Mouse (Mus musculus): ENCODE measurements around the gene Map3k20.

Map3k20 gene

GRCm38 (mm10) chr2:72320661-72321060 is 35.2 kb downstream of the Map3k20 start:
- no peak overlapping the region for H3K4me3 ChIP-seq (replicated peaks; ENCODE audit: low read length)
- H3K36me3 ChIP-seq (ENCODE audit: insufficient read depth, low read length): no peaks in the 10 kb centered on the region
- TF ChIP-seq POU5F1 (IDR thresholded peaks at IDR 0.05; ENCODE audit: borderline replicate concordance, low read length): no peak
- no peak for TF ChIP-seq NANOG (IDR thresholded peaks at IDR 0.05; ENCODE audit: borderline replicate concordance, low read length)
- no peak for TF ChIP-seq CTCF (conservative IDR thresholded peaks at IDR 0.05; ENCODE audit: low read length)
- H3K4me1 ChIP-seq (replicated peaks; ENCODE audit: low read depth, low read length): no peaks in the 10 kb centered on the region
- H3K27me3 ChIP-seq (ENCODE audit: insufficient read depth, low read length): no peaks in the 10 kb centered on the region
- H3K9me3 ChIP-seq (ENCODE audit: low read length): no peaks in the 10 kb centered on the region

GRCm38 (mm10) chr2:72321591-72321990 is 36.2 kb downstream of the Map3k20 start:
- TF ChIP-seq CTCF (conservative IDR thresholded peaks at IDR 0.05; ENCODE audit: low read length) (no peak), POU5F1 (IDR thresholded peaks at IDR 0.05; ENCODE audit: borderline replicate concordance, low read length) (no peak), NANOG (IDR thresholded peaks at IDR 0.05; ENCODE audit: borderline replicate concordance, low read length) (no peak)
- no peaks in the 10 kb centered on the region for H3K9me3 ChIP-seq (ENCODE audit: low read length)
- H3K4me1 ChIP-seq (replicated peaks; ENCODE audit: low read depth, low read length): no peaks in the 10 kb centered on the region
- H3K36me3 ChIP-seq (ENCODE audit: insufficient read depth, low read length): no peaks in the 10 kb centered on the region
- H3K27me3 ChIP-seq (ENCODE audit: insufficient read depth, low read length): no peaks in the 10 kb centered on the region
- H3K4me3 ChIP-seq (replicated peaks; ENCODE audit: low read length): no peak overlapping the region

- Histone ChIP-seq H3K4me3 (replicated peaks; ENCODE audit: low read length) (no peak overlapping the region), H3K36me3 (ENCODE audit: insufficient read depth, low read length) (no peaks in the 10 kb centered on the region), H3K27me3 (ENCODE audit: insufficient read depth, low read length) (no peaks in the 10 kb centered on the region), H3K4me1 (replicated peaks; ENCODE audit: low read depth, low read length) (no peaks in the 10 kb centered on the region), H3K9me3 (ENCODE audit: low read length) (no peaks in the 10 kb centered on the region)
- TF ChIP-seq CTCF (conservative IDR thresholded peaks at IDR 0.05; ENCODE audit: low read length): no peak
- no peak for TF ChIP-seq NANOG (IDR thresholded peaks at IDR 0.05; ENCODE audit: borderline replicate concordance, low read length)
- no peak for TF ChIP-seq POU5F1 (IDR thresholded peaks at IDR 0.05; ENCODE audit: borderline replicate concordance, low read length)
These were observed 37.4 kb downstream of the Map3k20 start for GRCm38 (mm10) chr2:72322681-72323353.

- no peak overlapping the region for H3K4me3 ChIP-seq (replicated peaks; ENCODE audit: low read length)
- no peaks in the 10 kb centered on the region for H3K9me3 ChIP-seq (ENCODE audit: low read length)
- H3K36me3 ChIP-seq (ENCODE audit: insufficient read depth, low read length): no peaks in the 10 kb centered on the region
- no peak for TF ChIP-seq POU5F1 (IDR thresholded peaks at IDR 0.05; ENCODE audit: borderline replicate concordance, low read length)
- no peak for TF ChIP-seq CTCF (conservative IDR thresholded peaks at IDR 0.05; ENCODE audit: low read length)
- TF ChIP-seq NANOG (IDR thresholded peaks at IDR 0.05; ENCODE audit: borderline replicate concordance, low read length): no peak
- no peaks in the 10 kb centered on the region for H3K4me1 ChIP-seq (replicated peaks; ENCODE audit: low read depth, low read length)
- no peaks in the 10 kb centered on the region for H3K27me3 ChIP-seq (ENCODE audit: insufficient read depth, low read length)
These were observed 39.0 kb downstream of the Map3k20 start for GRCm38 (mm10) chr2:72324436-72324835.

- no peaks in the 10 kb centered on the region for H3K9me3 ChIP-seq (ENCODE audit: low read length)
- no peaks in the 10 kb centered on the region for H3K4me1 ChIP-seq (replicated peaks; ENCODE audit: low read depth, low read length)
- H3K27me3 ChIP-seq (ENCODE audit: insufficient read depth, low read length): no peaks in the 10 kb centered on the region
- H3K4me3 ChIP-seq (replicated peaks; ENCODE audit: low read length): no peak overlapping the region
- TF ChIP-seq CTCF (conservative IDR thresholded peaks at IDR 0.05; ENCODE audit: low read length) (no peak), POU5F1 (IDR thresholded peaks at IDR 0.05; ENCODE audit: borderline replicate concordance, low read length) (no peak), NANOG (IDR thresholded peaks at IDR 0.05; ENCODE audit: borderline replicate concordance, low read length) (no peak)
- no peaks in the 10 kb centered on the region for H3K36me3 ChIP-seq (ENCODE audit: insufficient read depth, low read length)
These were observed 41.1 kb downstream of the Map3k20 start for GRCm38 (mm10) chr2:72326491-72326890.

GRCm38 (mm10) chr2:72328435-72328834 is 43.0 kb downstream of the Map3k20 start:
- Histone ChIP-seq H3K36me3 (ENCODE audit: insufficient read depth, low read length) (no peaks in the 10 kb centered on the region), H3K4me3 (replicated peaks; ENCODE audit: low read length) (no peak overlapping the region), H3K27me3 (ENCODE audit: insufficient read depth, low read length) (no peaks in the 10 kb centered on the region), H3K4me1 (replicated peaks; ENCODE audit: low read depth, low read length) (no peaks in the 10 kb centered on the region), H3K9me3 (ENCODE audit: low read length) (no peaks in the 10 kb centered on the region)
- TF ChIP-seq CTCF (conservative IDR thresholded peaks at IDR 0.05; ENCODE audit: low read length) (no peak), NANOG (IDR thresholded peaks at IDR 0.05; ENCODE audit: borderline replicate concordance, low read length) (no peak), POU5F1 (IDR thresholded peaks at IDR 0.05; ENCODE audit: borderline replicate concordance, low read length) (no peak)

- Histone ChIP-seq H3K36me3 (ENCODE audit: insufficient read depth, low read length) (no peaks in the 10 kb centered on the region), H3K9me3 (ENCODE audit: low read length) (no peaks in the 10 kb centered on the region), H3K27me3 (ENCODE audit: insufficient read depth, low read length) (no peaks in the 10 kb centered on the region), H3K4me3 (replicated peaks; ENCODE audit: low read length) (no peak overlapping the region), H3K4me1 (replicated peaks; ENCODE audit: low read depth, low read length) (no peaks in the 10 kb centered on the region)
- TF ChIP-seq CTCF (conservative IDR thresholded peaks at IDR 0.05; ENCODE audit: low read length) (no peak), NANOG (IDR thresholded peaks at IDR 0.05; ENCODE audit: borderline replicate concordance, low read length) (no peak), POU5F1 (IDR thresholded peaks at IDR 0.05; ENCODE audit: borderline replicate concordance, low read length) (no peak)
These were observed 45.6 kb downstream of the Map3k20 start for GRCm38 (mm10) chr2:72330955-72331481.

GRCm38 (mm10) chr2:72332067-72332466 is 46.6 kb downstream of the Map3k20 start:
- no peak overlapping the region for H3K4me3 ChIP-seq (replicated peaks; ENCODE audit: low read length)
- no peaks in the 10 kb centered on the region for H3K36me3 ChIP-seq (ENCODE audit: insufficient read depth, low read length)
- no peaks in the 10 kb centered on the region for H3K4me1 ChIP-seq (replicated peaks; ENCODE audit: low read depth, low read length)
- H3K27me3 ChIP-seq (ENCODE audit: insufficient read depth, low read length): no peaks in the 10 kb centered on the region
- TF ChIP-seq POU5F1 (IDR thresholded peaks at IDR 0.05; ENCODE audit: borderline replicate concordance, low read length) (no peak), NANOG (IDR thresholded peaks at IDR 0.05; ENCODE audit: borderline replicate concordance, low read length) (no peak), CTCF (conservative IDR thresholded peaks at IDR 0.05; ENCODE audit: low read length) (no peak)
- H3K9me3 ChIP-seq (ENCODE audit: low read length): no peaks in the 10 kb centered on the region
